Mouse (Mus musculus) cortical plate, adult 2 months (tissue): ENCODE data around the gene 4921517D22Rik.

ENCODE experiments used
- CTCF ChIP-seq: fragments of 200-500 bp; IDR thresholded peaks from 2 replicates; pipeline ENCODE4 v1.5.1; 2011; ENCODE audit warnings: mild to moderate bottlenecking, control low read depth, low read length; ENCODE audit not compliant: insufficient read depth; ENCODE audit errors: extremely low read depth
- POLR2A ChIP-seq: fragments of 200-500 bp; IDR thresholded peaks from 2 replicates; pipeline ENCODE4 v1.6.1; 2011; ENCODE audit warnings: mild to moderate bottlenecking, low read length, control low read depth; ENCODE audit not compliant: insufficient read depth; ENCODE audit errors: extremely low read depth

DNA sequence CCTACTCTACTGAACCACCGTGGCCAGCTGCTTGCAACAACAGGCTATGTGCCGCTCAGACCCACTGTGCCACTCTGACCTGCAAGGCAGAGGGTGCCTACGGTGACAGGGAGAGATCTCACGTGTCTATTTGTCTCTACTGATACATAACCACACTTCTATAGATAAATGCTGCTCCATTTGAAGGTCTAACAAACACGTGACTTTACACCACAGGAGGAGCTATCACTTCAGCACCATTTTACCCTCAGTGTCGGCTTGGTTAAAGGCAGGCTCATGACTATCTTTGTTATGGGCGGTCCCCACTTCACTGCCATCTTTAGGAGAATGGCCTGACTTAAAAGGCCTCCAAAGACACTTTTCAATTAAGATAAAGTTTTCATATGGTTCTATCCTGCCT is 11.3 kb downstream of the 4921517D22Rik start:
- TF ChIP-seq POLR2A (no peak), CTCF (no peak)
